ENCODE assay signal across 1 mouse cellular context in the genomic region with DNA sequence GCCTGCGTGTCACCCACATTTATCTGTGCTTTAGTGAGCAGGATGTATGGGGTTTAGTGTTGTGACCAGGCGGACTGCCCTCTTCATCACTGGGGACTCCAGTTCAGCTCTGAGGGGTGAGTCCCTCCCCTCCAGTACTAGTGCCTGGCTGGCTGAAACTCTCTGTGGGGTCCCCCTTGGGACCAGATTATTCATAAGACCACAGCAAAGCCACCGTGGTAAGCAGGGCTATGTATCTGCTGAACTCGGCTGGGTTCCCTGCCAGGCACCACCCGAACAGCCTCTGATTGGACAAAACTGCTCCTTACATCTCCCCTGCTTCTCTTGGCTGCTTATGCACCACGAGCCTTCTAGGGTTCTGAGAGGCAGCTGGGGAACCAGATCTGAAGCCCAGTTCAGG.
TF ChIP-seq lines count a peak whose summit lies in the region.

No protein-coding gene starts in this region.

TF ChIP-seq in CH12.LX, 34 proteins besides CTCF, POLR2A, EP300 and RAD21:
- TF ChIP-seq BHLHE40 (IDR thresholded peaks at IDR 0.05; ENCODE audit: low read depth, low read length) (no peak), KAT2A (IDR thresholded peaks at IDR 0.05; ENCODE audit: insufficient replicate concordance, low read length) (no peak), ZMIZ1 (IDR thresholded peaks at IDR 0.05; ENCODE audit: low read depth, low read length) (no peak), JUND (conservative IDR thresholded peaks at IDR 0.05; ENCODE audit: low read depth, low read length) (no peak), MEF2A (IDR thresholded peaks at IDR 0.05; ENCODE audit: borderline replicate concordance, low read depth, low read length) (no peak), MXI1 (IDR thresholded peaks at IDR 0.05; ENCODE audit: low read depth, low read length) (no peak), ZKSCAN1 (IDR thresholded peaks at IDR 0.05; ENCODE audit: borderline replicate concordance, low read depth, low read length) (no peak), CHD2 (IDR thresholded peaks at IDR 0.05; ENCODE audit: low read length) (no peak), USF2 (conservative IDR thresholded peaks at IDR 0.05; ENCODE audit: low read depth, low read length) (no peak), TCF12 (IDR thresholded peaks at IDR 0.05; ENCODE audit: low read depth, low read length) (no peak), NELFE (IDR thresholded peaks at IDR 0.05; ENCODE audit: low read depth, low read length) (no peak), SMC3 (IDR thresholded peaks at IDR 0.05; ENCODE audit: low read depth, low read length) (no peak), TBP (conservative IDR thresholded peaks at IDR 0.05; ENCODE audit: low read depth, low read length) (no peak), HCFC1 (IDR thresholded peaks at IDR 0.05; ENCODE audit: low read depth, low read length) (no peak), MYC (IDR thresholded peaks at IDR 0.05; ENCODE audit: low read depth, low read length) (no peak), ZNF384 (IDR thresholded peaks at IDR 0.05; ENCODE audit: low read depth, low read length) (no peak), UBTF (IDR thresholded peaks at IDR 0.05; ENCODE audit: low read depth, low read length) (no peak)
